Comparison of ENCODE assay signal across 17 mouse cellular contexts in the genomic region with DNA sequence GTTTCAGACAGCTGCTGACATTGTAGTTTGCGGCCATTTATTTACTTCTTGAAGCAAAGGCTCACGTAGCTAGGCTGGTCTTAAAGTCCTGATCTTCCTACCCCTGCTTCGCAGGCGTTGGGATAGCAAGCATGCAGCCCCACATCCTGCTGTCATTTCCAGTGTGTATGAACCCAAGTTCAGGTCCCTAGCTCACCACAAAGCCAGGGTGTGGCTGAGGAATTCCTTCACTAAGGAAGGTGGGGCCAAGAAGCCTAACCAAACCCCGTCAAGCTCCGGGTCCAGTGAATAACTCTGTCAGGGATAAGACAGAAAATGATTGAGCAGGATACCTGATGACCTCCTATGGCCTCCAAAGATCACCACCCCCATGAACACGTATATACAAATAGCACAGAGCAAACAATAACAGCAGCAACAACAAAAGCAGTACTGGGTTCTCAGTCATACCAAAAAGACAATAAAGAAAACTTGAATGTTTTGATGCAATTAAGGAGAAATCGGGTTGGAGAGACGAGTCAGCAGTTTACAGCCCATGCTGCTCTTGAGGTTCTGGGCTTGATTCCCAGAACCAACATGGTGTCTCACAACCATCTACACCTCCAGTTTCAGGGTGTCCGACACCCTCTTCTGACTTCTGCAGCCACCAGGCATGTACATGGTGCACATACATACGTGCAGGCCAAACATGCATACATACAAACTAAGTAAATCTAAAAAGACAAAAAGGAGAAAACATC. TPM values are rescaled to one million over a fixed set of nuclear protein-coding genes. Genes with fewer than 3 reads are reported as not detected.
DNase-seq lines count a peak whose midpoint lies in the region; ATAC-seq and TF ChIP-seq lines count a peak whose summit lies in the region.
"Had no signal": no experiment of that assay in that cellular context is flagged by ENCODE, and none has a peak within 500 bp of the region (broad histone marks: within the 10 kb centered on the region; RNA-seq: fewer than 3 reads in every experiment).

No protein-coding gene starts in this region.

- WGBS in heart, embryonic 10.5 days = 76% methylated on average over 11 of the region's 11 CpGs
- WGBS in intestine, postnatal 0 days = 54% methylated on average over 11 of the region's 11 CpGs

- H3K27me3 ChIP-seq in heart, embryonic 10.5 days (ENCODE audit: insufficient read depth, poor library complexity, severe bottlenecking) = no peaks in the 10 kb centered on the region
- H3K27me3 ChIP-seq in intestine, postnatal 0 days (replicated peaks; ENCODE audit: control insufficient read depth, insufficient read depth, low read length) = no peaks in the 10 kb centered on the region
- no peaks in the 10 kb centered on the region for H3K27me3 ChIP-seq in splenic B cell, adult 2 months (ENCODE audit: control insufficient read depth, insufficient read depth, low read length, poor library complexity, severe bottlenecking)
- H3K27me3 ChIP-seq: embryonic facial prominence, embryonic 13.5 days; heart, embryonic 13.5 days; kidney, embryonic 15.5 days; limb, embryonic 13.5 days had no signal

- 0 out of 2 replicates have a peak overlapping the region, but pooled peaks have one; percentile 1 for H3K9ac ChIP-seq in intestine, postnatal 0 days (ENCODE audit: low read depth, low read length)
- H3K9ac ChIP-seq: embryonic facial prominence, embryonic 13.5 days; heart, embryonic 13.5 days; kidney, embryonic 15.5 days; limb, embryonic 13.5 days had no signal

- no peak overlapping the region for H3K27ac ChIP-seq in heart, embryonic 10.5 days
- no peak overlapping the region for H3K27ac ChIP-seq in intestine, postnatal 0 days (ENCODE audit: low read depth, low read length)
- H3K27ac ChIP-seq: embryonic facial prominence, embryonic 13.5 days; forebrain, embryonic 10.5 days; kidney, embryonic 15.5 days; limb, embryonic 13.5 days had no signal

- H3K36me3 ChIP-seq in heart, embryonic 10.5 days = no peaks in the 10 kb centered on the region
- H3K36me3 ChIP-seq in intestine, postnatal 0 days (ENCODE audit: control insufficient read depth, insufficient read depth) = no peaks in the 10 kb centered on the region
- no peaks in the 10 kb centered on the region for H3K36me3 ChIP-seq in splenic B cell, adult 2 months (ENCODE audit: control insufficient read depth, insufficient read depth, low read length, poor library complexity, severe bottlenecking)
- H3K36me3 ChIP-seq: embryonic facial prominence, embryonic 13.5 days; forebrain, embryonic 10.5 days; heart, embryonic 13.5 days; kidney, embryonic 15.5 days; limb, embryonic 13.5 days had no signal

- no peak for TF ChIP-seq CTCF in intestine, postnatal 0 days (IDR thresholded peaks at IDR 0.05; ENCODE audit: low read depth)

- H3K4me3 ChIP-seq in heart, embryonic 10.5 days = no peak overlapping the region
- H3K4me3 ChIP-seq in intestine, postnatal 0 days (ENCODE audit: low read depth, low read length) = no peak overlapping the region
- H3K4me3 ChIP-seq: embryonic facial prominence, embryonic 13.5 days; forebrain, embryonic 10.5 days; heart, embryonic 13.5 days; kidney, embryonic 15.5 days; limb, embryonic 13.5 days had no signal

- peak; percentile 87 for DNase-seq in heart, adult 11 months
- DNase-seq in heart, embryonic 10.5 days (ENCODE audit: low spot score) = no peak
- DNase-seq in splenic B cell, adult 2 months (ENCODE audit: low read depth, low spot score) = peak; percentile 13
- DNase-seq in cerebellum, postnatal 14 days = no peak
- DNase-seq: adrenal gland, postnatal 10 days; B cell, adult 2 months; cerebellum, postnatal 36 days; midbrain, embryonic 14.5 days had no signal

- H3K4me1 ChIP-seq in heart, embryonic 10.5 days = peaks cover 31% of the 10 kb centered on the region
- H3K4me1 ChIP-seq in intestine, postnatal 0 days (replicated peaks; ENCODE audit: control insufficient read depth, insufficient read depth, low read length) = peaks cover 3% of the 10 kb centered on the region; the same call in 1 of the 2 replicates
- H3K4me1 ChIP-seq: embryonic facial prominence, embryonic 13.5 days had no signal

- H3K4me2 ChIP-seq in intestine, postnatal 0 days (replicated peaks; ENCODE audit: low read depth) = peak overlapping the region; percentile 30
- H3K4me2 ChIP-seq: embryonic facial prominence, embryonic 13.5 days; heart, embryonic 13.5 days; kidney, embryonic 15.5 days; limb, embryonic 13.5 days had no signal

- ATAC-seq in CD4-positive, CD25-positive, alpha-beta regulatory T cell, adult 4 months = peak; percentile 22
- ATAC-seq in intestine, postnatal 0 days = no peak
- ATAC-seq in frontal cortex, adult (ENCODE audit: low TSS enrichment) = no peak
- ATAC-seq in erythroid progenitor cell, adult 5-6 weeks (replicated peaks; ENCODE audit: low FRiP score, poor library complexity, severe bottlenecking) = no peak

- no peaks in the 10 kb centered on the region for H3K9me3 ChIP-seq in heart, embryonic 10.5 days
- H3K9me3 ChIP-seq in intestine, postnatal 0 days (ENCODE audit: control insufficient read depth) = no peaks in the 10 kb centered on the region
- H3K9me3 ChIP-seq: embryonic facial prominence, embryonic 13.5 days; forebrain, embryonic 10.5 days; heart, embryonic 13.5 days; kidney, embryonic 15.5 days; limb, embryonic 13.5 days had no signal

RNA-seq across cellular contexts. Expression of gene Itm2b, which starts 17.4 kb away (rescaled TPM):
- polyA plus RNA-seq in heart, embryonic 10.5 days (2016; fragmentation: Nextera tagmentation; extraction: Ambion mirVana) = 330 and 384 TPM in 2 replicates
- 1,000 to 10,000 TPM in 1 of 2 experiments, 100 to 1,000 TPM in 1; 926 to 1,094 TPM for polyA plus RNA-seq in CD4-positive, CD25-positive, alpha-beta regulatory T cell, adult 4 months (2017; shearing (Covaris generic))
- polyA plus RNA-seq in intestine, postnatal 0 days (2015; fragmentation: Nextera tagmentation; extraction: Ambion mirVana) = 1,587 and 1,596 TPM in 2 replicates
- 559 and 848 TPM in 2 replicates for total RNA-seq in erythroid progenitor cell, adult 5-6 weeks (2015; ENCODE audit: low replicate concordance)
- 487 and 545 TPM in 2 replicates for total RNA-seq in erythroid progenitor cell, adult 5-6 weeks (2017; ENCODE audit: low replicate concordance)

Comparison
In these comparisons a context has a peak if more than half of its experiments do, and no peak if none do; other contexts are left out.
1. DNase-seq: peak in heart, adult 11 months (single experiment) and splenic B cell, adult 2 months (single experiment); none in heart, embryonic 10.5 days (single experiment) and cerebellum, postnatal 14 days (0 of 2).